Mouse (Mus musculus) frontal cortex, adult (tissue): ENCODE measurements around the gene Gm572.

Experiments
- ATAC-seq: cut with Nextera tagmentation; 2 replicates; pipeline ENCODE4 v1.9.2; 2017; ENCODE audit warnings: mild to moderate bottlenecking, moderate library complexity, mixed read lengths; ENCODE audit not compliant: low TSS enrichment

Gm572 gene

GRCm38 (mm10) chr4:148643291-148644156, at the start of gene Gm572:
Gene Gm572, plus strand, starts transcription at chr4:148643317.
- peak; percentile 57; the same call in 1 of the 2 replicates for ATAC-seq

GRCm38 (mm10) chr4:148593996-148594395, 49.1 kb upstream of the Gm572 start:
- no peak for ATAC-seq

GRCm38 (mm10) chr4:148595916-148596315, 47.2 kb upstream of the Gm572 start:
- no peak for ATAC-seq

- ATAC-seq = no peak
These were observed 46.4 kb upstream of the Gm572 start for GRCm38 (mm10) chr4:148596731-148597130.

- ATAC-seq = no peak
These were observed 44.3 kb upstream of the Gm572 start for GRCm38 (mm10) chr4:148598826-148599225.

- ATAC-seq = no peak
These were observed 42.8 kb upstream of the Gm572 start for GRCm38 (mm10) chr4:148600316-148600715.

- no peak for ATAC-seq
These were observed 41.2 kb upstream of the Gm572 start for GRCm38 (mm10) chr4:148601871-148602270.

- no peak for ATAC-seq
These were observed 40.6 kb upstream of the Gm572 start, which contains the start of gene Masp2 for GRCm38 (mm10) chr4:148602357-148603120. Gene Masp2, plus strand, starts transcription at chr4:148602554.

GRCm38 (mm10) chr4:148603376-148604139, 39.6 kb upstream of the Gm572 start:
- peak; percentile 28 for ATAC-seq

GRCm38 (mm10) chr4:148604141-148604540, 39.0 kb upstream of the Gm572 start:
- peak; percentile 81 for ATAC-seq

- ATAC-seq = peak; percentile 32; the same call in 1 of the 2 replicates
These were observed 38.5 kb upstream of the Gm572 start for GRCm38 (mm10) chr4:148604541-148605165.

GRCm38 (mm10) chr4:148607758-148608157, 35.4 kb upstream of the Gm572 start:
- 0 out of 2 replicates have a peak, but pooled peaks have one; percentile 35 for ATAC-seq

- ATAC-seq = no peak
These were observed 33.3 kb upstream of the Gm572 start for GRCm38 (mm10) chr4:148609805-148610204.

GRCm38 (mm10) chr4:148610631-148611364, 32.3 kb upstream of the Gm572 start:
- no peak for ATAC-seq

- ATAC-seq = no peak
These were observed 30.6 kb upstream of the Gm572 start for GRCm38 (mm10) chr4:148612557-148612956.

- no peak for ATAC-seq
These were observed 29.4 kb upstream of the Gm572 start for GRCm38 (mm10) chr4:148613738-148614137.

GRCm38 (mm10) chr4:148619805-148620204, 23.3 kb upstream of the Gm572 start:
- ATAC-seq = no peak

- ATAC-seq = no peak
These were observed 22.4 kb upstream of the Gm572 start for GRCm38 (mm10) chr4:148620718-148621117.

- no peak for ATAC-seq
These were observed 20.6 kb upstream of the Gm572 start for GRCm38 (mm10) chr4:148622485-148622884.

GRCm38 (mm10) chr4:148623609-148624008, 19.5 kb upstream of the Gm572 start:
- no peak for ATAC-seq

GRCm38 (mm10) chr4:148625010-148625409, 18.1 kb upstream of the Gm572 start:
- ATAC-seq = no peak
